Comparison of ENCODE assay signal across 8 mouse cellular contexts in the genomic region with DNA sequence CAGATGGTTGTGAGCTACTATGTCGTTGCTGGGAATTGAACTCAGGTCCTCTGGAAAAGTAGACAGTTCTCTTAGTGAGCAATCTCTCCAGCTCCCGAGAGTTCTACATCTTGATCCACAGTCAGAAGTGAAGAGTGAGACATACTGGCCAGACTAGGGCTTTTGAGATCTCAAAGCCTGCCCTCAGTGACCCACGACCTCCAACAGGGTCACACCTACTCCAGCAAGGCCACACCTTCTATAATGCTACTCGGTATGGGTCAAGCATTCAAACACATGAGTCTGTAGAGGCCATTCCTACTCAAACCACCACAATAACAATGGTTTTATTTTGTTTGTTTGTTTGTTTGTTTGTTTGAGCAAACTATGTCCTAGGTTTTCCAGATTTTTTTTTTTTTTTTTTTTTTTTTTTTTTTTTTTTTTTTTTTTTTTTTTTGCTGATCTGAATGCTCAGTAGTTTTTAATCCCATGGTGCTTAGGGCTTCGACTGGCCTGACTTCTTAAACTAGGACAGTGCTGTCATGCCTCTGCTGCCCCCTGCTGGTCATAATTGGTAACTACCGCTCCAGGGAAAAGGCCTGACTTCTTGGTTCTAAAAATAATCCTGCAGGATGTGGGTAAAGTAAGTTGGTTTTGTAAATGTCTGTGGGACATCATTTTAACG. TPM values are rescaled to one million over a fixed set of nuclear protein-coding genes. Genes with fewer than 3 reads are reported as not detected.
DNase-seq lines count a peak whose midpoint lies in the region; ATAC-seq lines count a peak whose summit lies in the region.

No protein-coding gene starts in this region.

- DNase-seq in A20 (ENCODE audit: low read depth, low spot score) (peak; percentile 70), adipocyte (ENCODE audit: low spot score) (peak; percentile 91)
- DNase-seq in gastrocnemius, postnatal 25 days: peak; percentile 67
- DNase-seq in kidney, postnatal 14 days: peak; percentile 86
- DNase-seq in liver, embryonic 13.5 days: peak; percentile 57
- peak; percentile 84 for DNase-seq in ovary, postnatal 14 days (ENCODE audit: low spot score)
- peak; percentile 75 to 86 for DNase-seq in thymus, postnatal 10 days (ENCODE audit: low spot score in 2 of 2)

- peaks cover 11% of the 10 kb centered on the region; the same call in 1 of the 2 replicates for H3K27me3 ChIP-seq in liver, embryonic 13.5 days

- no peaks in the 10 kb centered on the region; the same call in 1 of the 2 replicates for H3K4me1 ChIP-seq in liver, embryonic 13.5 days (replicated peaks)

- no peaks in the 10 kb centered on the region for H3K36me3 ChIP-seq in liver, embryonic 13.5 days

- H3K4me2 ChIP-seq in liver, embryonic 13.5 days: no peak overlapping the region

- 36% methylated on average over 7 of the region's 7 CpGs for WGBS in liver, embryonic 13.5 days (ENCODE audit: insufficient replicate concordance)

- ATAC-seq in common myeloid progenitor, adult 5-6 weeks (replicated peaks; ENCODE audit: low read depth, poor library complexity, severe bottlenecking): peak; percentile 95
- ATAC-seq in liver, embryonic 13.5 days (ENCODE audit: low read depth): peak; percentile 60; the same call in 1 of the 2 replicates

- no peak overlapping the region for H3K27ac ChIP-seq in liver, embryonic 13.5 days

- no peak overlapping the region for H3K4me3 ChIP-seq in liver, embryonic 13.5 days (replicated peaks)

- H3K9ac ChIP-seq in liver, embryonic 13.5 days: no peak overlapping the region

- H3K9me3 ChIP-seq in liver, embryonic 13.5 days (replicated peaks): no peaks in the 10 kb centered on the region

RNA-seq across cellular contexts. Expression of a gene that starts 12.1 kb away (rescaled TPM):
- total RNA-seq in common myeloid progenitor, adult 5-6 weeks (2017): 33.2 and 33.8 TPM in 2 replicates
- total RNA-seq in gastrocnemius, postnatal 25 days (2021): 1 to 10 TPM; 6.6 to 9.2 TPM
- polyA plus RNA-seq in liver, embryonic 13.5 days (2015; fragmentation: Nextera tagmentation; extraction: Ambion mirVana): 8.8 and 11.1 TPM in 2 replicates
